Mouse (Mus musculus) myocyte (in vitro differentiated cells): ENCODE results near the gene Ano3.

Source experiments
- CEBPB ChIP-seq: IDR thresholded peaks from 2 replicates; pipeline ENCODE4 v1.6.1; 2011; ENCODE audit warnings: mild to moderate bottlenecking, moderate library complexity; ENCODE audit not compliant: poor library complexity, insufficient read depth, severe bottlenecking
- E2F4 ChIP-seq: IDR thresholded peaks from one replicate; pipeline ENCODE4 v1.6.1; 2011; ENCODE audit warnings: mild to moderate bottlenecking, control low read depth, moderate library complexity; ENCODE audit not compliant: insufficient read depth
- MAX ChIP-seq: IDR thresholded peaks from one replicate; pipeline ENCODE4 v1.6.1; 2011; ENCODE audit warnings: low read depth, mild to moderate bottlenecking, control low read depth
- MYOD1 ChIP-seq, 3 experiments: IDR thresholded peaks; one replicate each; pipeline ENCODE4 v1.6.1; 2011; ENCODE audit warnings: control low read depth in 2 of 3, low read depth in 2 of 3, mild to moderate bottlenecking in 2 of 3, moderate library complexity in 1 of 3; ENCODE audit not compliant: insufficient read length in 2 of 3, control insufficient read depth in 1 of 3
- MYOG ChIP-seq, 3 experiments: IDR thresholded peaks; one replicate each; pipeline ENCODE4 v1.6.1; 2011; ENCODE audit warnings: control low read depth in 2 of 3, low read depth in 2 of 3, mild to moderate bottlenecking in 2 of 3; ENCODE audit not compliant: insufficient read length in 2 of 3, control insufficient read depth in 1 of 3, insufficient read depth in 1 of 3
- POLR2A ChIP-seq: IDR thresholded peaks from one replicate; pipeline ENCODE4 v1.6.1; 2011; ENCODE audit warnings: low read depth, mild to moderate bottlenecking, control low read depth, moderate library complexity; ENCODE audit not compliant: insufficient read length
- POLR2AphosphoS2 ChIP-seq: IDR thresholded peaks from one replicate; pipeline ENCODE4 v1.6.1; 2011; ENCODE audit warnings: low read depth, control low read depth; ENCODE audit not compliant: insufficient read length
- REST ChIP-seq: IDR thresholded peaks from one replicate; pipeline ENCODE4 v1.6.1; 2011; ENCODE audit warnings: mild to moderate bottlenecking, control low read depth, moderate library complexity; ENCODE audit not compliant: insufficient read depth, insufficient read length
- TCF12 ChIP-seq: IDR thresholded peaks from one replicate; pipeline ENCODE4 v1.6.1; 2011; ENCODE audit warnings: mild to moderate bottlenecking, control low read depth; ENCODE audit not compliant: poor library complexity, insufficient read depth, severe bottlenecking
- USF1 ChIP-seq: IDR thresholded peaks from one replicate; pipeline ENCODE4 v1.6.1; 2011; ENCODE audit warnings: low read depth, mild to moderate bottlenecking, control low read depth, moderate library complexity

GRCm38 (mm10) chr2:110737236-110737635, 213.5 kb downstream of the Ano3 start:
- TF ChIP-seq POLR2A (no peak), TCF12 (no peak), USF1 (no peak), MAX (no peak), MYOG (IDR thresholded peaks at IDR 0.05; ENCODE audit: control insufficient read depth in 1 of 3, insufficient read depth in 1 of 3, insufficient read length in 2 of 3, low read depth in 2 of 3) (no peak), POLR2AphosphoS2 (no peak), MYOD1 (IDR thresholded peaks at IDR 0.05; ENCODE audit: control insufficient read depth in 1 of 3, insufficient read length in 2 of 3, low read depth in 2 of 3) (no peak), CEBPB (no peak), E2F4 (no peak), REST (no peak)
